Mouse (Mus musculus): ENCODE results near the gene Nme1.
A peak's percentile ranks its signal among the peaks of the same experiment; 100 is the strongest.
"Not testable (repeated sequence)": the region's sequence is repeated elsewhere in the genome, so short reads cannot be mapped to it uniquely, and the experiment has no call there.

Nme1 gene

DNA sequence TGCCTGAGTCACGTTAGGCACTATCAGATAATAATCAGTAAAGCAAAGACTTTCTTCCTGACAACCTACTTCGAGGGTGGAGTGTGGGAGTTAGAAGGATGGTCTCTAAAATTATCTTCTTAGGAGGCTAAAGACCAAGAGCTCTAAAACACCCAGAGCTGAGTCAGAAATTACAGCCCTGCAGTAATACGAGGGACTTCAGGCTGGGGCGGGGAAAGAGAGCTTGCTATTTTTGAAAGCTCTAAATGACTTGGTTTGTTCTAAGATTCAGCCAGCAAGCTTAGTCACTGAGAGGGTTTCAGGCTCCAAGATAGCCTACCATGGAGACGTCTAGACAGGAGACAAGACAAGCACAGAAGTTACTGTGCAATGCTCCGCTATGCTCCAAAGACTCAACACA lies 2.9 kb downstream of the Nme1 start:
- DNase-seq (ENCODE audit: low read depth, low spot score): no peak

DNA sequence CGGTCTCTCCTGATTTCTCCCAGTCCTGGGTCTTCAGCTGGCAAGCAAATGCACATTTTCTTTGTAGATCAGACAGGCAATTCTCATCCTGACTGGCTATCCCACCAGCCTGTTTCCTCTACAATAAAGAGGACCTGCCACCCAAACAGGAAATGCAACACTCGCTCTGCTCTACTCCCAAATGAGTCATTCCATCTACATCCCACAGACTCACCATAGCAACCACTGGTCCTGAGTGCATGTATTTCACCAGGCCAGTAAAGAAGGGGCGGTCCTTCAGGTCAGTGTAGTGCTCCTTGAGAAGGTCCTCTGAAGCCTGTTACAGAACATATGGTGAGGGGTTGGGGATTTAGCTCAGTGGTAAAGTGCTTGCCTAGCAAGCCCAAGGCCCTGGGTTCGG lies 5.3 kb downstream of the Nme1 start:
- DNase-seq (ENCODE audit: low read depth, low spot score): no peak

DNA sequence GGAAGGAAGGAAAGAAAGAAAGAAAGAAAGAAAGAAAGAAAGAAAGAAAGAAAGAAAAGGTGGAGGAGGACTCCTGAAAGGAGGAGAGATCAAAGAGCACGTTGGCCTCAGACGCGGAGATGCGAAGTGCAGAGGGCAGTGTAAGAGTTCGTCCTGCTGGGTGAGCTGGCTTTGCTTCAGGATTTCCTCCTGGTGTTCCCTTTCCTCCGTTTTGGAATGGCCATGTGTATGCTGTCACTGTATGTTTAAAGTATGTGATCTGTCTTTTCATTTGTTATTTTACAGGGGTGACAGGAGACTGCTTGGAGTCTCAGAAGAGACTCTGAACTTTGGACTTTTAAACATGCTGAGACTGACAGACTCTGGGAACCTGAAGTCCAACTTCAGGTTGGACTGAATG lies 6.8 kb downstream of the Nme1 start:
- no peak for DNase-seq (ENCODE audit: low read depth, low spot score)

DNA sequence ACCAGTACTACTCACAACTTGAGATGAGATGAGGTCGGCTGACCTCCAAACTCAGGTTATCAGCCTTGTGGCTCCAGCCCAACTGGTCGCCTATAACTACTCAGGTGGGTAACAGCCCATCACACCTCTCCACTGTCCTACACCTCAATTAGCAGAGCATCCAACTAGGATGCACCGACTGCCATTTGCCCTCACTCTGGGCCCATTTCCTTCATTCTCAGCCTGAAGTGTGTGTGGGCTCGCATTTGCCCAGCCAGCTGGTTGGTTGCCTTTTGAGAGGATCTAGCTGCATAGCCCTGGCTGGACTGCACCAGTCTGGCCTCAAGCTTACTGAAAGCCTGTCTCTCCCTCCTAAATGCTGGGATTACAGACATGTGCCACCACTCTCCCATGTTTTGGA lies 10.6 kb downstream of the Nme1 start:
- DNase-seq (ENCODE audit: low read depth, low spot score): no peak

DNA sequence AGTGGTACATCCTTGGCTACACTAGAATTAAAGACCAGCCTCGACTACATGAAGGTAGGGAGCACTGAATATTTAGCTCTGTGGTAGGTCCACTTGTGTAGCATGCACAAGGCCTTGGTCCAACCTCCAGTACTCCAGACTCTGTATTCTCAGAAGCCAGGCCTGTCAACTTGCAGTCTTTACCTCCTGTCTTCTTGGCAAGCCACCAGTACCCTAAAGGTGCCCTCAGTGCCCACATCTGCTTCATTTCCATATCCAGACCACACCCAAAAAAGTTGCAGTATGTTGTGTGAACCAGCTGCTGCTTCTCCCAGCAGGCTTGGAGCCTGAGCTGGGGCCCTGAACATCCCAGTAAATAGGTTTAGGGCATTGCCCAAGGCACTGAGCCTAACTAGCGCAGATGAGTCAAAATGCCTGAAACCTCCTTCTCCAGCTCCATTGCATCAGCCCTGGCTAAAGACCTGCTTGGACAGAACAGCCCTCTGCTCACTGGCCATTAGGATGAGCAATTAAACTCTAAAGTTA lies 11.2 kb downstream of the Nme1 start:
- no peak for DNase-seq (ENCODE audit: low read depth, low spot score)

DNA sequence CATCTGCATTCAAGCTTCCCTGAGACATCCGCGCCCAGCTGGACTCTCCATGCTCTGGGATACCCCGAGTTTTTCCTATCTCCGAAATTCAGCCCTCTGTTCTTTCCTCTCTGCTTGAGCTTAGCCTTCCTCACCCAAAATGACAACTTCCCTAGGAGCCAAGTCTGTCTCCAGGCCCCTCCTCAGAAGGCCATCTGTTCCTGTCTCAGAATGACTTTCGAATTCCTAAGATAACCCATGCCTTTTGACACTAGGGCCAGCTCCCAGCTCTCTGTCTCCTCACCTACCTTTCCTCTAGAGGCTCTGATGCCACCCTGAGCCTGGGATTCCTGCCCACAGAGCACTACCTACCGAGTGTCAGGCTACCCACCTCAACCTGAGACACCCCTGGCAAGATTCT lies 12.2 kb downstream of the Nme1 start, which contains the start of gene Nme2:
Gene Nme2, minus strand, starts transcription at position 101 of the 400 bp plus-strand sequence.
- DNase-seq (ENCODE audit: low read depth, low spot score): no peak

DNA sequence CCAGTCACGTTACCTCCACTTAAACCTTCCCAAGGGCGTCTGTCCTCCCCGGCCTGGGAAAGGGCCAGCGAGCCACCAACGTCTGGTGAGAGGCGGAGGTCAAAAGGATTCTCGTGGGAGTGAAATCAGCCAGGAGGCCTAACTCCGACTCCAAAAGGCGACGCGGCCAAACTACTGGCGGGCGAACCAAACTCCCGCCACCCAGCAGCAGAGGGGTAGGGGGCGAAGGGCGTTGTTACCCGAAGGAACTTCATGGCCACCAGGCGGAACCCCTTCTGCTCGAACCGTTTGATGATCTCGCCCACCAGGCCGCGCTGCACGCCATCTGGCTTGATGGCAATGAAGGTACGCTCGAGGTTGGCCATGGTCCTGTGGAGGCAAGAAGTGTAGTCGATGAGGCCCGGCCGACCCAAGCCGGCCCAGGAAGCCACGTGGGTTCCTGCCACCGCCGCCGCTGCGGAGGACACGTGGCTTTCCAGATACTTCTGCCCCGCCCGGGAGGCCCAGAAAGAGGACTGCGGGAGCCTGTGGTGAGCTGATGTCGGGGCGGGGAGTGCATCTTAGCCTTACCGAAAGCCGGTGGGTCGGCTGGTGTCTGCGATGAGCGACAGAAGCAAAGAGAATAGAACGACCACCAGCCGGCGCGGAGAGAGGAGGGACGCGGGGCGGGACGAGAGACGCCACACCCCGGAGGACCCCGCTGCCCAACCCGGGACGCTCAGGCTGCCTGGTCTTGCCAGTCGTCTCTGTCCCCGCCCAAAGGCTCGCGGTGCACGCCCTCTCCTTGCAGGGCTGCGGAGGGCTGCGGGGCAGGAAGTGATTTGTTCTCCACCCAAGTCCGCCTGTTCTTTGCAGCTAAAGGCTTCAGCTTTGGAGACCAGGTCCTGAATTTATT lies 12.8 kb downstream of the Nme1 start:
- peak; percentile 47 for DNase-seq (ENCODE audit: low read depth, low spot score)

DNA sequence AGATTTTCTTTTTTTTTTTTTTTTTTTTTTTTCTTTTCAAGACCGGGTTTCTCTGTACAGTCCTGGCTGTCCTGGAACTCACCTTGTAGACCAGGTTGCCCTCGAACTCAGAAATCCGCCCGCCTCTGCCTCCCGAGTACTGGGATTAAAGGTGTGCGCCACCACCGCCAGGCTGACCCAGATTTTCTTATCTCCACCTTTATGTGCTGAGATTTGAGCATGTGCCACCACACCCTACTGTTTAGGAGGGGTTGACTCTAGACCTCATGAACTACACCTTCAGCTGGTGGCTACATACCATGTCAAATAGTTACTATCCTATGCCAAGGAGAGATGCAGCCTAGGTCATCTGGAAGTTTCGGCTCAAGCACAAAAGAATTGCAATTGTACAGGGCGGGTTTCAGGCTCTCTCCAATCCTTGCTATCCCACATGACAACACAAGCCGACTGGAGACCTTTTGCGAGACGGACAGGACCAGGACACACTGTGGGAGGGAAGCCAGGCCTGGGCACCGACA lies 13.5 kb downstream of the Nme1 start:
- DNase-seq (ENCODE audit: low read depth, low spot score): no peak

DNA sequence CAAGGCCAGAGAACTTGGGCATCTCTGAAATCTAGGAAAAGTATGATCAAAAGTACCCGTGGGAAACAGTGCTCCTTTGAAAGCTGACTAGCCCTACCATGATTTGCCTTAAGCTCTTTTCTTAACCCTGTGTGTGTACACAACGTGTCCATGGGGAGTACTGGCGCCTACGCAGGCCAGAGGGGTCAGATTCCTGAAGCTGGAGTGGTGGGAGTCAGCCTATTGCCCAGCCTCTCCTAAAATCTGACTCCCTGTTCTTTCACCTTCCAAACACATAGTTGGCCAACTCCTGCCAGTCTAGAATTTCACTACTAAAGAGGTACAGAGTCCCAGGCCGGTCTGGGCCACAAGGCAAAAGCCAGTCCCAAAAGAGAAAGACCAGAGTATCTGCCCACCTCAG lies 15.9 kb downstream of the Nme1 start:
- DNase-seq (ENCODE audit: low read depth, low spot score): no peak

DNA sequence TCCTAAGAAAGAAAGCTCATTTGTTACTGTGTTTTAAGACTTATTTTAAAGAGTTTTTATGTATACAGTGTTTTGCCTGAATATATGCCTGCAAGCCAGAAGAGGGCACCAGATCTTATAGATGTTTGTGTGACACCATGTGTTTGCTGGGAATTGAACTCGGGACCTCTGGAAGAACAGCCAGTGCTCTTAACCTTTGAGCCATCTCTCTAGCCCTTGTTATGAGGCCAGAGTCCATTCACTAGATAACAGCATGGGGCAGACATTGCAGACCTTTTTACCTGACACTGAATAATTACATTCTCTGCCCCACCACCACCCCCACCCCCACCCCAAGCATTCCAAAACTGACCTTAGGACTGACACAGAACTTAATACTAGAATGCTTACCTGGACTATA lies 18.3 kb downstream of the Nme1 start:
- DNase-seq (ENCODE audit: low read depth, low spot score): no peak

DNA sequence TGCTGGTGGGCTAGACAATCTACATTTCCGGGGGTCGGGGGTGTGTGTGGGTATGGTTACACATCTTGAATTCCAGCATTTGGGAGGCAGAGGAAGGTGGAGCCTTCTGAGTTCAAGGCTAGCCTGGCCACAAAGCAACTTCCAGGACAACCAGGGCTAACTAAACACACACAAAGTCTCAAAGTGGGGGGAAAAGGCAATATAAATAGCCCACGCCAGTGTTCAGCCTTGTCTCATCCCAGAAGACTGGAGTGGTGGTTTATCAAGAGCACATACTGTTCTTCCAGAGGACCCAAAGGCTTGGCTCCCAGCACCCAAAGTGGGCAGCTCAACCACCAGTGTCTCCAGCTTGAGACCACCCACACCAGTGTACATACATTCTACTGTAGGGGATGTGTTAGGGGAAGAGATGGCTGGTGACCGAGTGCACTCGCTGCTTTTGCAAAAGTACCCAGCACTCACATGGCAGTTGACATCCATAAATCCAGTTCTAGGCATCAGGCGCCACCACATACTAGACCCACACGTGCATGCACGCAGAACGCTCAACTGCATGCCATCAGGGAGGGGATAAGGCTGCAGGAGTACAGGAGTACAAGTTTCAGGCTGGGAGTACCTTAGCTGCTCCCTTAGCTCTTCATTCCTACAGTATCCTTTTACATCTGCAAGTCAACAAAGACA lies 19.3 kb downstream of the Nme1 start:
- DNase-seq (ENCODE audit: low read depth, low spot score): no peak

DNA sequence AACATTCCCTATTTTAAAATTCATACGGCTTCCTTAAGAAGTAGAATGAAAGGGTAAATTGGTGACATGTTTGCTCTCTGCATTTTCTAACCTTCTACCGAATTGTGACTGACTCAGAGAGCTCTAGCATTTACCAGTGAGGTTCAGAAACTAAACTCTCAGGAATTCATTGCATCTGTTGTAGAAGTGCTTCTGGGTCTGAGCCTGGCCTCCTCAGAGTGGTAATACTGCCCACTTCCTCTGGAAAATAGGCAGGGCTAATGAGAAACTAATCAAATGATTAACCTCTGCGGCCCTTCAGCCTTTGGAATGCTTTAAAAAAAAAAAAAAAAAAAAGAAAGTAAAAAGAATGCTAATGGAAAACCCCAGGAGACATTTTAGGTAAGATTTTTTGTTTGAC lies 23.3 kb downstream of the Nme1 start:
- no peak for DNase-seq (ENCODE audit: low read depth, low spot score)

DNA sequence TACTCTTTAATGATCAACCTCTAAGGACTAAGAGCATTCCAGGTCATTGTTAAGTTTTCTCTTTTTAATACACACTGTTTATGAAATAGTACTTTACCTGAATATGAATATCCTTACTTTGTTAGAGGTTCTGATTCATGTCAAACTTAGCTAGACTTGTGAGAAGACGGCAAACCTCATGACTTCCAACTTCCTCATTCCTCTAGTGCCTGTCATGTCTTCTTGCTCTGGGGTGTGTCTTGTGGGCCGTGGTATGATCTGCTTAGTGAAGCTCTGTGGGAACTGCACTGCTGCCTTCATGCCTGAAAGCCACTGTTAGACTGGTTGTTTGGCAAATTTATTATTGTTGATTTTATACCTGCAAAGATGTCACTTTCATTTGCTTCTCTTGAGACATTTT lies 27.4 kb downstream of the Nme1 start:
- DNase-seq (ENCODE audit: low read depth, low spot score): no peak

DNA sequence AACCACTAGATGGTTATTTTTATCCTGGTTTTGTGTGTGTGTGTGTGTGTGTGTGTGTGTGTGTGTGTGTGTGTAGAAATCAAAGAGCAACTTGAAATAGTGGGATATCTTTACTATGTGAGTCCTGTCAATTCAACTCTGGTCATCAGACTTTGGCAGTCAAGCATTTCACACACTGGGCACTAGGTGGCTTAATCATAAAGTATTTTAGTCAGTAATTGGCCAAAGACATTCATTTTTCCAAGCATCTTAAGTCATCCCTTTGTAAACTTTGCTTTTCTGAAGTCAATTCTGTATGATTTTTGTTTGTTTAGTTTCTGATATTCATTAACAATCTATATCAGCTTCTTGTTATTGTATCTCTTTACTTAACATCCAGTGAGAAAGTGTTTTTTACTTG lies 39.2 kb downstream of the Nme1 start:
- DNase-seq (ENCODE audit: low read depth, low spot score): no peak

DNA sequence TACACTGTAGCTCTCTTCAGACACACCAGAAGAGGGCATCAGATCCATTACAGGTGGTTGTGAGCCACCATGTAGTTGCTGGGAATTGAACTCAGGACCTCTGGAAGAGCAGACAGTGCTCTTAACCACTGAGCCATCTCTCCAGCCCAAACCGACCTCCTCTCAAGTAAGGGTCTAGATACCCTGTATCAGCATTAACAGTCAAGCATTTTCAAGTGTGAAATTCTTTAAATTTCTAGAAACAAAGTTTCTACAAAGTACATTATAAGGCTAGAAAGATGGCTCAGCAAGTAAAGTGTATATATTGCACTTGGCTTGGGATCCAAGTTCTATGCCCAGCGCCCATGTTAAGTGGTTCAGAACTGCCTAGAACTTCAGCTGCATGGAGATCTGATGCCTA lies 53.3 kb downstream of the Nme1 start:
- not testable (repeated sequence) for DNase-seq (ENCODE audit: low read depth, low spot score)

DNA sequence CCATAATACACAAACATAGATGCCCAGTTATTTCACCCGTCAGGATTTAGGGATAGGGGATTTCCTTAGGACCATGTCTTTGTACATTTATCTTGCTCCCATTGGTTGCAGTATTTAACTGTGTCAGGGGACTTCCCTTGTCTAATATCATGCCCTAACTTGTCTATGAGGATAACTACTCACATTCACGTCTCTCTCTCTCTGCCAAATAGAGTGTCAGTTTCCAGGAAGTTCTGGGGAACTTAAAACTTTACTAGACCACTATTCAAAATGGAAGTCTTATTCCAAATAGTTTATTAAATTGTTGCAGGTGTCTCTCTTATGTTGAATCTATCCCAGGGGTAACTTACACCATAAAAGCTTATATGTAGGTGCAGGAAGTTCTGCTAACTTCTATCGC lies 56.7 kb downstream of the Nme1 start:
- DNase-seq (ENCODE audit: low read depth, low spot score): no peak

DNA sequence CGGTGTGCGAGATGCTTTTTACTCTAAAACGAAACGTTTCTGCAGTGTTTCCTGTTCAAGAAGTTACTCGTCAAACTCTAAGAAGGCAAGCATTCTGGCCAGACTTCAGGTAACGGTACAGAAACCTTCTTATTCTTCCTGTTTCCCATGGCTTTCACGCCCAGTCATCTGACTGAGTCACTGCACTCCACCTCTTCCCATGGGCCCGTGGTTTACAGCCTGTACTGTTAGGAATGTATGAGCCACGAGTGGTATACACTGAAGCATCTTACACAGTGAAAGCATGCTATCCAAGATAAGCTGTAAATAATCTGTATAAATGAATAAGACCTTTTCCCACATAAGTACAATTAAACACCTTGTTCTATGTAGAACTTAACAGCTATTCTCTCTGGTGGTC lies 59.5 kb downstream of the Nme1 start:
- no peak for DNase-seq (ENCODE audit: low read depth, low spot score)

DNA sequence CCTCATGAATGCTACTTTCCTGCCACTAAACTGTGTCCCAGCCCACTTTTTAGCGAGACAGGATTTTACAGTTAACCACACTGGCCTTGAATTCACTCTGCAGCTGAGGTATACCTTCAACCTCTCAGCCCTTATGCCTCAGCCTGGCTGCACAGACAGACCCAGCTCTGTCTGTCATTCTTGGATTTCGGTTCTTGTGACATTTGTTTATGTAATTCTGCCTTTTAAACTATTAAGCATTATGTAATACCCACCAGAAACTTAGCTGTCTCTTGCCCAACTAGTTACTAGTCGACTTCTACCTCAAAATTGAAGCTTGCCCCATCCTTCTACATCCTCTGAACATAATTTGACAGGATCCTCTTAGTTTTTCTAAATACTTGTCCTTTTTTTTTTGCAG lies 60.5 kb downstream of the Nme1 start:
- DNase-seq (ENCODE audit: low read depth, low spot score): no peak

Measured in c-Kit-negative CD71-positive TER-119-positive erythroid progenitor cells, embryonic 14.5 days (primary cell).